Mouse (Mus musculus): ENCODE results near the gene Srxn1. TPM values are rescaled to one million over a fixed set of nuclear protein-coding genes. Genes with fewer than 3 reads are reported as not detected.

Srxn1 gene
- total RNA-seq, 2 experiments from 2014 or later = 18.8 to 20.3 TPM

DNA sequence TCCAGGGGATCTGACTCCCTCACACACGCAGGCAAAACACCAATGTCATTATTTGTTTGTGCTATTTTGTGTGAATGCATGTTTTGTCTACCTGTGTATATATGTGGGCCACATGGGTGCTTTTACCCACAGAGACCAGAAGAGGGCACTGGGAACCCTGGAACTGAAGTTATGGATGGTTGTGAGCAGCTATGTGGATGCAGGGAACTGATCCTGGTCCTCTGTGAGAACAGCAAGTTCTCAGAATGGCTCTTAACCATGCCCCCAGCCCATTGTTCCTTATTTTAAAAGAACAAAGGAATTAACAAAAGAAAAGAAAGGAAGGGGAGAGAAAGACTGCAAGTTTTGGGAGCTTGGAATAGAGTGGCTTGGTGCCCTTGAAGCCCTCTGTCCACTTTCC lies 54.2 kb downstream of the Srxn1 start:
- DNase-seq = no peak

Other genes starting within 250 kb of the Srxn1 start
- gene Angpt4, start 194.3 kb upstream of the Srxn1 start, total RNA-seq (2021) = under 1 TPM; 0.28 to 0.35 TPM
- gene Fam110a, start 125.3 kb upstream of the Srxn1 start, total RNA-seq (2021) = 1 to 10 TPM; 3.4 to 3.7 TPM
- gene Slc52a3, start 109.0 kb upstream of the Srxn1 start, total RNA-seq (2021) = 1 to 10 TPM; 1.6 to 2.9 TPM
- gene Scrt2, start 24.0 kb upstream of the Srxn1 start, total RNA-seq (2021) = not detected
- gene Tcf15, start 38.0 kb downstream of the Srxn1 start, total RNA-seq (2021) = 10 to 100 TPM; 16.4 to 18.9 TPM
- gene Csnk2a1, start 121.3 kb downstream of the Srxn1 start, total RNA-seq (2021) = 10 to 100 TPM; 96.8 to 97.5 TPM
- 10 to 100 TPM; 40.2 to 48.8 TPM for gene Tbc1d20, start 188.3 kb downstream of the Srxn1 start, total RNA-seq (2021)
- 10 to 100 TPM; 45.8 to 46.9 TPM for gene Rbck1, start 227.1 kb downstream of the Srxn1 start, total RNA-seq (2021)
- gene Trib3, start 238.5 kb downstream of the Srxn1 start, total RNA-seq (2021) = 1 to 10 TPM; 2.8 to 3.8 TPM